Mouse (Mus musculus): ENCODE results near the gene Gatm. TPM values are rescaled to one million over a fixed set of nuclear protein-coding genes. Genes with fewer than 3 reads are reported as not detected.

The Gatm gene
- polyA plus RNA-seq, 1 experiment from 2014 or later: 61.8 TPM

DNA sequence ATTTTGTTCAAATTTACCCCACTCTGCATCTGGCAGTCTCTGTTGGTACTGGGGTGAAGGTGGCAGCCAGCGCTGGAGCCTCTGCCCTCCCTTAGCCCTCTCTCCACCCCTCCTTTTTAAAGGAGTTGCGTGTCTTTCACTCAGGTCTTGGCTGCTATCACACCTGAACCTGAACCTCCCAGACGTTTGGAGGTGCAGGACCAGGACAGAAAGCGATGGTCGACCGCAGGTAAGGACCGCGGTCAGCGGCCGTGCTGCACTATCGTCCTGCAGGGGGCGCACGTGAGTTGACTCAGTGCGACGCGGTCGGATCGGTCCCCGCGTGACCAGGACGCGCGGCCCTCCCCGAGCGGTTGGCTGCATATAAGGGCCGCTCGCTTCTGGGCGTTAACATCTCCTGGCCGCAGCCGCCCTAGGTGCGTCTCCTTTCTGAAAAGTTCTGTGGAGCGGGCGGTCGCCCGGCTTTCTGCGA lies 26.5 kb upstream of the Gatm start:
- H3K4me3 ChIP-seq (ENCODE audit: low read length): peak overlapping the region; percentile 46
- peak overlapping the region; percentile 77 for H3K4me2 ChIP-seq (ENCODE audit: low read length)
- H3K27me3 ChIP-seq (replicated peaks; ENCODE audit: control insufficient read depth, insufficient read depth, low read length): 0 out of 2 replicates have a peak, but pooled peaks cover 2% of the 10 kb centered on the region
- peak overlapping the region; percentile 47 for H3K9ac ChIP-seq (ENCODE audit: low read depth, low read length)
- peaks cover 5% of the 10 kb centered on the region for H3K4me1 ChIP-seq (ENCODE audit: control insufficient read depth, insufficient read depth, low read depth, low read length)
- ATAC-seq: peak; percentile 84
- WGBS: 2% methylated on average over 36 of the region's 36 CpGs
- peaks cover 10% of the 10 kb centered on the region; the same call in 1 of the 2 replicates for H3K36me3 ChIP-seq (ENCODE audit: control insufficient read depth, insufficient read depth, low read length)
- no peak overlapping the region for H3K27ac ChIP-seq (ENCODE audit: low read depth, low read length)
- H3K9me3 ChIP-seq (ENCODE audit: control insufficient read depth, low read length): no peaks in the 10 kb centered on the region

DNA sequence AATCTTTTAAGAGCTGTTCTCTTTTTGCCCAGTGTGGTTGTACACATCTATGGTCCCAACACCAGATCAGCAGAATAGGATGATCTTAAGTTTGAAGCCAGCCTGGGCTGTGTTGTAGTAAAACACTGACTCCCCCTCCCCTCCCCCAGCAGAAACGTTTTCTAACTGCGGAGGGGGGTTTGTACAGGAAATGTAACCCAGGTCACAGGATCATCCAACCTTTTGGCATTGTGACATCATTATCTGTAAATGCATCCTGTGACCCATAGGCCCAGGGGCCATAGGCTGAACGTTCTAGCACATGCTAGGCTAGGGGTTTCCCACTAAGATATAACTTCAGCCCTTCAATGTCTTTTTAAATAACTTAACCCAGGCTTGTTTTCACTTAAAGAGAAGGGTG lies 25.6 kb upstream of the Gatm start, which contains the start of gene AA467197:
Gene AA467197, plus strand, starts transcription at position 301 of the 400 bp plus-strand sequence.
- peaks cover 14% of the 10 kb centered on the region for H3K4me1 ChIP-seq (ENCODE audit: control insufficient read depth, insufficient read depth, low read depth, low read length)
- ATAC-seq: no peak
- H3K4me2 ChIP-seq (ENCODE audit: low read length): peak within 1 kb of the TSS; percentile 77
- WGBS: 54% methylated on average over 3 of the region's 3 CpGs
- peak within 1 kb of the TSS; percentile 46 for H3K4me3 ChIP-seq (ENCODE audit: low read length)
- peaks cover 10% of the 10 kb centered on the region; the same call in 1 of the 2 replicates for H3K36me3 ChIP-seq (ENCODE audit: control insufficient read depth, insufficient read depth, low read length)
- 0 out of 2 replicates have a peak, but pooled peaks cover 2% of the 10 kb centered on the region for H3K27me3 ChIP-seq (replicated peaks; ENCODE audit: control insufficient read depth, insufficient read depth, low read length)
- no peak within 1 kb of the TSS for H3K27ac ChIP-seq (ENCODE audit: low read depth, low read length)
- peak within 1 kb of the TSS; percentile 47 for H3K9ac ChIP-seq (ENCODE audit: low read depth, low read length)
- H3K9me3 ChIP-seq (ENCODE audit: control insufficient read depth, low read length): no peaks in the 10 kb centered on the region

DNA sequence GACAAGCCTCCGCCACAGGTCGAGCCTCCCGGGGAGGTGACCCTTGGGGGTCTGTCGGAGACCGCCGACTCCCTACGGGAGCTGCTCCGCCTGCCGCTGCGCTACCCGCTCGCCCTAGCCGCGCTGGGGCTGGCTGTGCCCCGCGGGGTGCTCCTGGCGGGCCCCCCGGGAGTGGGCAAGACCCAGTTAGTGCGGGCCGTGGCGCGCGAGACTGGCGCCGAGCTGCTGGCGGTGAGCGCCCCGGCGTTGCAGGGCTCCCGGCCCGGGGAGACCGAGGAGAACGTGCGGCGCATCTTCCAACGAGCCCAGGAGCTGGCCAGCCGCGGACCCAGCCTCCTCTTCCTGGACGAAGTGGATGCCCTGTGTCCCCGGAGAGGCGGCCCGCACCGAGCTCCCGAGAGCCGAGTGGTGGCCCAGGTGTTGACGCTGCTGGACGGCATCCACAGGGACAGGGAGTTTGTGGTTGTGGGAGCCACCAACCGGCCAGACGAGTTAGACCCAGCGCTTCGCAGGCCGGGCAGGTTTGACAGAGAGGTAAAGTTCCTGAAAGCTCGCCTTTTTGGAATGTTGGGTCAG lies 20.2 kb upstream of the Gatm start:
- Histone ChIP-seq H3K4me1 (ENCODE audit: control insufficient read depth, insufficient read depth, low read depth, low read length) (peaks cover 15% of the 10 kb centered on the region), H3K9ac (ENCODE audit: low read depth, low read length) (peak overlapping the region; percentile 96), H3K27me3 (replicated peaks; ENCODE audit: control insufficient read depth, insufficient read depth, low read length) (no peaks in the 10 kb centered on the region), H3K4me3 (ENCODE audit: low read length) (peak overlapping the region; percentile 94), H3K36me3 (ENCODE audit: control insufficient read depth, insufficient read depth, low read length) (peaks cover 10% of the 10 kb centered on the region; the same call in 1 of the 2 replicates), H3K27ac (ENCODE audit: low read depth, low read length) (peak overlapping the region; percentile 83), H3K4me2 (ENCODE audit: low read length) (peak overlapping the region; percentile 97), H3K9me3 (ENCODE audit: control insufficient read depth, low read length) (no peaks in the 10 kb centered on the region)
- WGBS: under 1% methylated on average over 45 of the region's 53 CpGs
- ATAC-seq: peak; percentile 29

DNA sequence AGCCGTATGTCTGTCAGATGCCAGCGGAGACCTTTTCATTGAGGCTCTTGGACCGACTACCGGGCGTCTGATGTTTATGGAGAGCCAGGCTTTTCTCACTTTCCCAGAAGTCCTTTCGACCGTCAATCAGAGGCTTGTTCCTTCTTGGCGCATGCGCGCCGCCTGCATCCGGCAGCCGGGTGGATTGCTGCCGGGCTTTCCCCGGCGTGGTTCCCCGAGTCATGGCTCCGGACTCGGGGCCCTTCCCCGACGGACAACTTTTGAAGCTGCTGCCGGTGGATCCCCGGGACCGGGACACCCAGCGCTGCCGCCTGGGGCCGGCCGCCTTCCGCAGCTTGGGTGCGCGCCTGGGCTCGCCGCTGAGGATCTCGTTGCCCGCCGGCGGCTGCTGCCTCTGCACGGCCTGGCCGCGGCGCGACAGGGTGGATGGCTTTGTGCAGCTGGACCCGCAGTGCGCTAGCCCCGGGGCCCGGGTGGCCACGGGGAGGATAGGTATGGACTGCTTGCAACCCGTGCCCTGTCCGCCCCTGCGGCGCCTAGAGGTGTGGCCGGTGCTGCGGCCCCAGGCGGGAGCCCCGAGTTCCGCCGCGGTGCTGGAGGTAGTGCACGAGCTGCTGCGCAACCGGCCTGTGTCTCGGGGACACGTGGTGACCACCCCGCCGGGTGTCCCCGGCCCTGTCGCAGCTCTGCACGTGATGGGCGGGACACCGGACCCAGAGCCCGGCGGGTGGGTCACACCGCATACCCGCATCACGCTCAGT lies 19.5 kb upstream of the Gatm start:
- H3K36me3 ChIP-seq (ENCODE audit: control insufficient read depth, insufficient read depth, low read length): peaks cover 10% of the 10 kb centered on the region; the same call in 1 of the 2 replicates
- H3K4me3 ChIP-seq (ENCODE audit: low read length): peak overlapping the region; percentile 94
- WGBS: under 1% methylated on average over 67 of the region's 75 CpGs
- H3K27me3 ChIP-seq (replicated peaks; ENCODE audit: control insufficient read depth, insufficient read depth, low read length): no peaks in the 10 kb centered on the region
- H3K9ac ChIP-seq (ENCODE audit: low read depth, low read length): peak overlapping the region; percentile 96
- H3K4me1 ChIP-seq (ENCODE audit: control insufficient read depth, insufficient read depth, low read depth, low read length): peaks cover 15% of the 10 kb centered on the region
- H3K4me2 ChIP-seq (ENCODE audit: low read length): peak overlapping the region; percentile 97
- peak overlapping the region; percentile 83 for H3K27ac ChIP-seq (ENCODE audit: low read depth, low read length)
- peak; percentile 88 for ATAC-seq
- no peaks in the 10 kb centered on the region for H3K9me3 ChIP-seq (ENCODE audit: control insufficient read depth, low read length)

DNA sequence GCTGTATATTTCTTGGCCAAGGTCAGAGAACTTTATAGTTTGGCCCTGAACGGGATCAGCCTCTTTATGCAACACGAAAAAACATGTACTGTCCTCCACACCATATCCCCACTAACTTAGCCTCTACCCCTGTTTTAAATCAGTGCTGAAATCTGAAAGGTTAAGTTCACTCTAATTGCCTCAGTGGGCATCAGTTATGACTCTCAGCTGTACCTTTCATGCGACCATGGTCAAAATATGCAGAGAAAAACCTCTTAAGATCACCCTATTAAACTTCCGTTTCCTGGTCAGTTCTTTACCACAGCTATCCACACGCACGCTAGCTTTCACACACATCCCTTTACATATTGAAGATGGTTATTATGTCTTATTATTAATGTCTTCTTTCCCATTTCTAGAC lies 18.8 kb upstream of the Gatm start:
- H3K9ac ChIP-seq (ENCODE audit: low read depth, low read length): peak overlapping the region; percentile 96; the same call in 1 of the 2 replicates
- ATAC-seq: no peak
- 62% methylated on average over 6 of the region's 6 CpGs for WGBS
- peak overlapping the region; percentile 97 for H3K4me2 ChIP-seq (ENCODE audit: low read length)
- H3K36me3 ChIP-seq (ENCODE audit: control insufficient read depth, insufficient read depth, low read length): peaks cover 10% of the 10 kb centered on the region; the same call in 1 of the 2 replicates
- no peaks in the 10 kb centered on the region for H3K9me3 ChIP-seq (ENCODE audit: control insufficient read depth, low read length)
- no peaks in the 10 kb centered on the region for H3K27me3 ChIP-seq (replicated peaks; ENCODE audit: control insufficient read depth, insufficient read depth, low read length)
- peak overlapping the region; percentile 94 for H3K4me3 ChIP-seq (ENCODE audit: low read length)
- H3K27ac ChIP-seq (ENCODE audit: low read depth, low read length): no peak overlapping the region
- peaks cover 15% of the 10 kb centered on the region for H3K4me1 ChIP-seq (ENCODE audit: control insufficient read depth, insufficient read depth, low read depth, low read length)

DNA sequence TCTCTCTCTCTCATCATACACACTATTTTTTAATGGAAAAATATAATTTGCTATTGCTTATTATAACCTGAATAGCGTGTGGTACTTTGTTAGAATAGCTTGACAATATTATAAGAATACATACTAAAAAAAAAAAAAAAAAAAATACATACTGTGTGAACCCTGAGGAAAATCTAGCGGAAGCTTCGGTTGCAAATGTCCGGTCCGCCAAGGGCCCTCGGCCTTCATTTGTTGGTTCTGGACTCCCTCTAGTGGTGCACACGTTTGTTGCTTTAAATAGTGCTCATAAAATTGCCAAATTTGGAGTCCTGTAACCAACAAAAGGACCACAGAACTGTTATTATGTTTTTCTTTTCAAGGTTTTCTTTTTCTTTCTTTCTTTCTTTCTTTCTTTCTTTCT lies 17.9 kb upstream of the Gatm start:
- peaks cover 15% of the 10 kb centered on the region for H3K4me1 ChIP-seq (ENCODE audit: control insufficient read depth, insufficient read depth, low read depth, low read length)

DNA sequence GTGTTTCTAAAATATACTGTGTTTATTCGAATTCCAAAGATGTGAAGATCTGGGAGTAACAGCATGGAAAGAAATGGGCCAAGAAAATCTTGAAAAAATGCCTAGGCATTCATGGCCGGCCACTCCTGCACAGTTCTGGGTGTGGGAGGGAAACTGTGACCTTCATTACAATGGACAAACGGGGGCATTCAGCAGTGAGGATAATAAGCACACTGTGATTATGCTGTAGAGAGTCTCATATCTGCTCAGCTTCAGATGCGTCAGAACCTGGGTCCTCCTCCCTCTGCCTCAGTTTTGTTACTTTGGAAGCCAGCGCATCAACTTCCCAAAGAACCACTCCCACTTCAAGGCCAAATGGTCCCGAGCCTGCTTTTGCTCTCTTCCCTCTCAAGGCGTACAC lies 14.8 kb upstream of the Gatm start:
- Histone ChIP-seq H3K36me3 (ENCODE audit: control insufficient read depth, insufficient read depth, low read length) (no peaks in the 10 kb centered on the region), H3K27ac (ENCODE audit: low read depth, low read length) (no peak overlapping the region), H3K4me2 (ENCODE audit: low read length) (no peak overlapping the region), H3K4me3 (ENCODE audit: low read length) (no peak overlapping the region), H3K9me3 (ENCODE audit: control insufficient read depth, low read length) (no peaks in the 10 kb centered on the region), H3K27me3 (replicated peaks; ENCODE audit: control insufficient read depth, insufficient read depth, low read length) (no peaks in the 10 kb centered on the region), H3K9ac (ENCODE audit: low read depth, low read length) (no peak overlapping the region), H3K4me1 (ENCODE audit: control insufficient read depth, insufficient read depth, low read depth, low read length) (peaks cover 5% of the 10 kb centered on the region)
- no peak for ATAC-seq
- WGBS: 70% methylated on average over 7 of the region's 7 CpGs

More for the DNA sequence above, 17.9 kb upstream of the Gatm start:
- H3K27ac ChIP-seq (ENCODE audit: low read depth, low read length): no peak overlapping the region
- peaks cover 9% of the 10 kb centered on the region; the same call in 1 of the 2 replicates for H3K36me3 ChIP-seq (ENCODE audit: control insufficient read depth, insufficient read depth, low read length)
- 0% methylated on average over 7 of the region's 7 CpGs for WGBS
- no peak for ATAC-seq
- no peaks in the 10 kb centered on the region for H3K9me3 ChIP-seq (ENCODE audit: control insufficient read depth, low read length)
- H3K27me3 ChIP-seq (replicated peaks; ENCODE audit: control insufficient read depth, insufficient read depth, low read length): no peaks in the 10 kb centered on the region
- H3K4me2 ChIP-seq (ENCODE audit: low read length): peak overlapping the region; percentile 37
- H3K9ac ChIP-seq (ENCODE audit: low read depth, low read length): no peak overlapping the region
- no peak overlapping the region for H3K4me3 ChIP-seq (ENCODE audit: low read length)

DNA sequence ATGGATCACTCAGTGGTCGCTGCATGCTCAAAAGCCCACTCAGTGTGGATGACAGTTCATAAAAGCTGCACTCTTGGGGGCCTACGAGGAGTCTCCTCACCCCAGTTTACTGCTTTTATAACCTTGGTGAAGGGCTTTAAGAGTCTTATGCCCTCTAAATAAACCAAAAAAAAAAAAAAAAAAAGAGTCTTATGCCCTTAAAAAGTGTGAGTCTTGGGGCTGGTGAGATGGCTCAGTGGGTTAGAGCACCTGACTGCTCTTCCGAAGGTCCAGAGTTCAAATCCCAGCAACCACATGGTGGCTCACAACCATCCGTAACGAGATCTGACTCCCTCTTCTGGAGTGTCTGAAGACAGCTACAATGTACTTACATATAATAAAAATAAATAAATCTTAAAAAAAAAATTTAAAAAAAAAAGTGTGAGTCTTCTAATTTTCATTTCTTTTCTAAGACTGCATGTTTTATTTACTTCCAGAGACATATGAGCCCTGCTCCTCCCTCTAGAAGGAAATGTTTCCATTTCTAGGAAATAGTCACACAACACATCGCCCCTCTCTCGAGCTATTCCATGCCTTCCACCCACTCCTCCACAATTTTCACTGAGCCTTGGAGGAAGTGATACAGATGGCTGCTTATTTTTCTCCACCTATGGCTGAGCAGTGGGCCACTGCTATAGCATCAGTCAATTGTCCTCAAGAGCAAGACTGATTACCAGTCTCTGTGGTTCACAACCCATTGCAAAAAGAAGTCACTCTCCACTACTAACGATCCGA lies 10.4 kb upstream of the Gatm start:
- no peak overlapping the region for H3K9ac ChIP-seq (ENCODE audit: low read depth, low read length)
- WGBS: 81% methylated on average over 7 of the region's 9 CpGs

More for the DNA sequence above, 10.4 kb upstream of the Gatm start:
- Histone ChIP-seq H3K4me3 (ENCODE audit: low read length) (no peak overlapping the region), H3K27me3 (replicated peaks; ENCODE audit: control insufficient read depth, insufficient read depth, low read length) (no peaks in the 10 kb centered on the region), H3K4me2 (ENCODE audit: low read length) (no peak overlapping the region), H3K9me3 (ENCODE audit: control insufficient read depth, low read length) (no peaks in the 10 kb centered on the region), H3K4me1 (ENCODE audit: control insufficient read depth, insufficient read depth, low read depth, low read length) (peaks cover 2% of the 10 kb centered on the region; the same call in 1 of the 2 replicates), H3K27ac (ENCODE audit: low read depth, low read length) (no peak overlapping the region), H3K36me3 (ENCODE audit: control insufficient read depth, insufficient read depth, low read length) (no peaks in the 10 kb centered on the region)
- no peak for ATAC-seq

Measured in hindbrain, embryonic 16.5 days (tissue).